Mouse (Mus musculus) olfactory bulb, adult 2 months (tissue): ENCODE results near the gene Nrip2.

Source experiments
- CTCF ChIP-seq: fragments of 200-500 bp; IDR thresholded peaks from 2 replicates; pipeline ENCODE4 v1.5.1; 2012; ENCODE audit warnings: low read depth, mild to moderate bottlenecking, low read length, moderate library complexity; ENCODE audit not compliant: insufficient read depth
- POLR2A ChIP-seq: fragments of 200-500 bp; IDR thresholded peaks from 2 replicates; pipeline ENCODE4 v1.6.1; 2012; ENCODE audit warnings: mild to moderate bottlenecking, low read depth, low read length, moderate library complexity; ENCODE audit not compliant: insufficient read depth

DNA sequence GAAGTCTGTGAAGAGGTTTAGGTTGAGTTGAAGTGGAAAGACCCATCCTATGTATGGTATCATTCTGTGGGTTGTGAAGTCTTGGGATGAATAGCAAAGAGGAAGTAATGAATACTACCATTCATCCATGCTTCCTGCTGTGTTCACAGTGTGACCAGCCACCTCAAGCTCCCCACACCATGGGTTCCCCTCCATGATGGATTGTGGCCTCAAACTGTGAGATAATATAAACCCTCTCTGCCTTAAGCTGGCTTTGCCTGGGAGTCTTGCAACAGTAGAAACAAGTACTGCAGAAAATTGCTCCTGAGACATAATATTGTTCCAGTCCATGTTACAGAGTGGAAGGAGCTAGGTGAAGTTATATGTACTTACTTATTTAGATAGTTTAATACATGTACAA, 62.5 kb downstream of the Nrip2 start:
- no peak for TF ChIP-seq CTCF
- TF ChIP-seq POLR2A = no peak
